Mouse (Mus musculus) testis, adult 2 months (tissue): ENCODE data around the gene Psmg4.

ENCODE experiments used
- CTCF ChIP-seq: fragments of 200-500 bp; IDR thresholded peaks from 2 replicates; pipeline ENCODE4 v1.5.1; 2012; ENCODE audit warnings: low read depth, mild to moderate bottlenecking, inconsistent platforms, low read length, moderate library complexity; ENCODE audit not compliant: control insufficient read depth, insufficient read depth, insufficient replicate concordance
- POLR2A ChIP-seq: fragments of 200-500 bp; IDR thresholded peaks from 2 replicates; pipeline ENCODE4 v1.6.1; 2012; ENCODE audit warnings: low read depth, mild to moderate bottlenecking, inconsistent platforms, low read length, moderate library complexity; ENCODE audit not compliant: control insufficient read depth

DNA sequence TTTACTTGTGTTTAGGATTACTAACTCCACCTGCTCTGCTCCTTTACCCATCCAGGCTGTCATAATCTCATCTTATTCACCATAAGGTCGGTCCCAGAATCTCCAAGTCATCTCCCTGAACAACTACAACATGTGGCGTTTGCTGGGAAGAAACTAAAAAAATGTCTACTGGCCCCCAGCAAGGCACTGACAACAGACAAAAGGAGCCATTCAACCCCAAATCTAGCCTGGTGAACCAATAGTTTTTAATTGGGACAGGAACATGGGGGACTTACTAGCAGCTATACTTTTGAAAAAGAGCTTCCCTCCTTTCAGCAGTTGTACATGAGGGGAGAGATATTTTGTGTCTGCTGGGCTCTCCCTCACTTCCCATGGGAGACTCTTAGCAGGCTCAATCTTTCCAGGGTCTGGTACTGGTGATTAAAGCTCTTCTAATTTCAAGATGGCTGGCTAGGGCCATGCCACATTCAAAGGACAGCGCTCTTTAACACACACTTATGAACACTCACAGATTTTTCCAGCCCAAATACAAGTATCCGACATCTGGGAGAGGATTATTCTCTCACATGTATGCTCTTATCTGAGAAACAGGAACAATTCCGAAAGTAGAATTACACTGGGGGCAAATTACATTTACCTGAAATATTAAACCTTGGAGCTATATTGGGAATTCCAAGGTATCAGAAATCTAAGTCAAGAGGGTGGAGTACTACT, 13.1 kb upstream of the Psmg4 start:
- TF ChIP-seq CTCF (no peak), POLR2A (no peak)
